Mouse (Mus musculus): ENCODE results near the gene Sptbn4. TPM values are rescaled to one million over a fixed set of nuclear protein-coding genes. Genes with fewer than 3 reads are reported as not detected.

Sptbn4 gene
- total RNA-seq, 1 experiment from 2014 or later = not detected

DNA sequence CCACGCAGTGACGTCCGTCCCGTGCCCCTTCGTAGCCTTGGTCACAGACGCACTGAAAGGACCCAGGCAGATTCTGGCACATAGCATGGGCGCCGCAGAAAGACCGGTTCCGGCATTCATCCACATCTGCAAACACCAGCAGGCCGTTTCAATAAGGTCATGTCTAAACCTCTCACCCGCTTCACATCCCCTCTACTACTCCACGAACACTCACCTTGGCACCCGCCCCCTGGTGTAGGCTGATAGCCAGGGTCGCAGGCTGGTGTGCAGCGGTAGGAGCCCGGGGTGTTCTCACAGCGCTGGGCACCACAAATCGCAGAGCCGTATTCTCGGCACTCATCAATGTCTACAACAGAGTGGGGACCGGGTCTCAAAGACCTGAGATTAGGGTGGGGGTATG lies 128.1 kb downstream of the Sptbn4 start:
- ATAC-seq (replicated peaks; ENCODE audit: insufficient number of reproducible peaks, low FRiP score, low TSS enrichment, poor library complexity, severe bottlenecking) = no peak

DNA sequence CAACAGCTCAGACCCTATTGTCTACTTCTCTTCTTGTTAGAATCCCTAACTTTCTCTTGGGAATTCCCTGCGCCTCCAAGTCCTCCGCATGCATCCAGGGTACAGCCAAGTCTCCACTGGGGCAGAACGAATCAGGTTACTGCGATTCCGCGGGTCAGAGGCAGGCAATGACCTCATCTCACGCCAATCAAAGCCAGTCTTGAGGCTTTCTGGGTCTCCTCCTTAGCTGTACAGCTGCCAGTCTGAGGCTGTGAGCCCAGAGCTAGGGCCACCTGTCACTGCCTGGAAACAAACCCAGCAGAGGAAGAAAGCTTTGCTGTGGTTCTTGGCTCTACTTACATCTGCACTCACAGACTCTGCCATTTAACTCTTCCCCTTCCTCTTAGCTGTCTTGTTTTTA lies 131.5 kb downstream of the Sptbn4 start:
- no peak for ATAC-seq (replicated peaks; ENCODE audit: insufficient number of reproducible peaks, low FRiP score, low TSS enrichment, poor library complexity, severe bottlenecking)

GRCm38 (mm10) chr7:27314393-27314792 lies 133.1 kb downstream of the Sptbn4 start:
- ATAC-seq (replicated peaks; ENCODE audit: insufficient number of reproducible peaks, low FRiP score, low TSS enrichment, poor library complexity, severe bottlenecking) = no peak

- ATAC-seq (replicated peaks; ENCODE audit: insufficient number of reproducible peaks, low FRiP score, low TSS enrichment, poor library complexity, severe bottlenecking) = no peak
Measured at GRCm38 (mm10) chr7:27311651-27312284, 135.7 kb downstream of the Sptbn4 start.

DNA sequence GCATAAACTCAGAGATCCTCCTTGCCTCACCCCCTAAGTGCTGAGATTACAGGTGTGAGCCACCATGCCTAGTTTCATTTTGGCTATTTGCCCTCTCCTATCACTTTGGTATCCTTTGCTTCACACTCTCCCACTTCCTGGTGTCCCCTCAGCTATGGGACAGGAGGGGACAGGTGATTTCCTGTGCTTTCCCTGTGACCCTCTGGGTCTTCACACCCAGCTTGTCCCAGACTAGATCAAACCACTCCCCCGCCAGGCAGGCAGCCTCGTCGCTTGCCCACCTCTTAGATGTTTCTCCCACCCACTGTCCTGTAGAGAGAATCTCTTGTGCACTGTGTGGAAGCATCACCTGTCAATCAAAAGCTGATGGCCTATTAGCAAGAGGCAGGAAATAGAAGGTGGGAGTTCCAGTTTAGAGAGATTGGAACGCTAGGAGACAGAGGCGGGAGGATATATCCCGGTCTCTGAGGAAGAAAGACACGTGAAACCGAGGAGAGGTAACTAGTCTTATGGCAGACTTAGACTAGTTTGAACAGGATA lies 136.4 kb downstream of the Sptbn4 start:
- ATAC-seq (replicated peaks; ENCODE audit: insufficient number of reproducible peaks, low FRiP score, low TSS enrichment, poor library complexity, severe bottlenecking) = no peak

- ATAC-seq (replicated peaks; ENCODE audit: insufficient number of reproducible peaks, low FRiP score, low TSS enrichment, poor library complexity, severe bottlenecking) = no peak
Measured at GRCm38 (mm10) chr7:27310306-27310705, 137.2 kb downstream of the Sptbn4 start.

DNA sequence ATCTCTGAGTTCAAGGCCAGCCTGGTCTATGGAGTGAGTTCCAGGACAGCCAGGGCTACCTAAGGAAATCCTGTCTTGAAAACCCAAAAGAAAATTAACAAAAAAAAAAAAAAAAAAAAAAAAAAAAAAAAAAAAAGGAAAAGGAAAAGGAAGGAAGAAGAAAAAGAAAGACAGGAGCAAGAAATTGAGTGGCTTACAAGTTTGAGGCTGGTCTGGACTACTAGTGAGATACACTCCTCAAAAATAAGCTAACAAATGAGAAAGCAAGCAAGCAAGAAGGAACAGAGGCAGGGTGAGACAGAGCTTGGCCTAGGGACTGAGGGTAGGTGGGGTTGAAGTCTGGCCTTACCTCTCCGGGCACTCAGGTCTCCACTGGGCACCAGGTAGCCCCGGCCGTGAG lies 137.7 kb downstream of the Sptbn4 start:
- ATAC-seq (replicated peaks; ENCODE audit: insufficient number of reproducible peaks, low FRiP score, low TSS enrichment, poor library complexity, severe bottlenecking) = no peak

DNA sequence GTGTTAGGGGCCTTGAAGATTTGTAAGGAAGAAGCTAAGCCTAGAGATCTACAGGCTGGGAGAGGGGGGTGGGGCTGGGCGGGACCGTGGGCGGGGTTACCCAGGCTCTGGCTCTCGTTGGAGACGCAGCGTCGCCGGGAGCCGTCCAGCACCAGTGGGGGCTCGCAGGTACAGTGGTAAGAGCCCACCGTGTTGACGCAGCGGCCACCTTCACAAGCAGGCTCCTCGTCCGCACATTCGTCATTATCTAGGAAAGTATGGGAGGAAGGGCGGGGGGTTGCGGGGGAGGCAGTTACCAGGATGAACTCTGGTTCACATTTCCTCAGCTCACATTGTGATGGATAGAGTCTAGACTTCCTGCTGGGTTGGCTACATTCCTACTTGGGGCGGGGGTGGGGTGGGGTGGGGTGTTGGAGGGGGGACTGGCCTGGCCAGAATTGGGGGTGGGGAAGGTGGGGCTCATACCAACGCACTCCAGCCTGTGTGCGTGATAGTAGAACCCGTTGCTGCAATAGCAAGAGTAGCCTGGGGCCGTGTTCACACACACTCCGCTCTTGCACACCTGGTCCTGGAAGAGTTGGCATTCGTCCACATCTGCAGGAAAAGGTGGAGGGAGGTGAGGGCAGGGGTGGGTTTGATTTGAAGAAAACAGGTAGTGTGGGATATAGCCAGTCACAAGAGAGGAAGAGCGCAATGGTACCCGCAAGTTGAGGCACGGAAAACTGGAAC lies 138.5 kb downstream of the Sptbn4 start:
- no peak for ATAC-seq (replicated peaks; ENCODE audit: insufficient number of reproducible peaks, low FRiP score, low TSS enrichment, poor library complexity, severe bottlenecking)

- ATAC-seq (replicated peaks; ENCODE audit: insufficient number of reproducible peaks, low FRiP score, low TSS enrichment, poor library complexity, severe bottlenecking) = no peak
Measured at GRCm38 (mm10) chr7:27307551-27307950, 139.9 kb downstream of the Sptbn4 start.

Other genes with a start within 250 kb of the Sptbn4 start
- gene Itpkc, start 219.0 kb downstream of the Sptbn4 start, total RNA-seq (2017) = 6.7 to 9.7 TPM (median 9.1 TPM) in 3 replicates
- 7.0 to 22.6 TPM (median 19.4 TPM) in 3 replicates for gene Coq8b, start 214.7 kb downstream of the Sptbn4 start, total RNA-seq (2017)
- 1.2 to 2.5 TPM (median 2.1 TPM) in 3 replicates for gene Numbl, start 189.3 kb downstream of the Sptbn4 start, total RNA-seq (2017)
- 0.68 TPM in 1 of 3 replicates, not detected in the others for gene Ltbp4, start 110.0 kb downstream of the Sptbn4 start, total RNA-seq (2017)
- gene Shkbp1, start 91.7 kb downstream of the Sptbn4 start, total RNA-seq (2017) = 33.3 to 47.0 TPM (median 39.9 TPM) in 3 replicates
- gene Gm20479, start 90.3 kb downstream of the Sptbn4 start, total RNA-seq (2017) = not detected in 3 replicates
- gene Blvrb, start 292 bp upstream of the Sptbn4 start, total RNA-seq (2017) = 20.7 to 49.1 TPM (median 37.2 TPM) in 3 replicates
- 14.3 to 26.8 TPM (median 14.9 TPM) in 3 replicates for gene Sertad3, start 26.1 kb upstream of the Sptbn4 start, total RNA-seq (2017)
- gene Sertad1, start 39.2 kb upstream of the Sptbn4 start, total RNA-seq (2017) = 14.4 to 44.5 TPM (median 30.3 TPM) in 3 replicates
- 0.19 to 0.53 TPM (median 0.38 TPM) in 3 replicates for gene Prx, start 51.6 kb upstream of the Sptbn4 start, total RNA-seq (2017)
- gene Hipk4, start 75.6 kb upstream of the Sptbn4 start, total RNA-seq (2017) = not detected in 3 replicates
- 13.7 to 42.8 TPM (median 31.8 TPM) in 3 replicates for gene Pld3, start 105.5 kb upstream of the Sptbn4 start, total RNA-seq (2017)
- gene 2310022A10Rik, start 105.5 kb upstream of the Sptbn4 start, total RNA-seq (2017) = 3.6 to 29.0 TPM (median 10.5 TPM) in 3 replicates
- 77.2 to 150 TPM (median 108 TPM) in 3 replicates for gene Akt2, start 143.9 kb upstream of the Sptbn4 start, total RNA-seq (2017)
- not detected in 3 replicates for gene Ttc9b, start 206.2 kb upstream of the Sptbn4 start, total RNA-seq (2017)
- 3.2 to 18.5 TPM (median 4.4 TPM) in 3 replicates for gene Map3k10, start 226.9 kb upstream of the Sptbn4 start, total RNA-seq (2017)
- gene Zfp607b, start 241.7 kb upstream of the Sptbn4 start, total RNA-seq (2017) = 0.58 to 1.4 TPM in 2 of 3 replicates, not detected in the other